Mouse (Mus musculus): ENCODE data around the gene Auts2. TPM values are rescaled to one million over a fixed set of nuclear protein-coding genes. Genes with fewer than 3 reads are reported as not detected.

The Auts2 gene
- polyA plus RNA-seq, 1 experiment from 2014 or later: 34.0 TPM

DNA sequence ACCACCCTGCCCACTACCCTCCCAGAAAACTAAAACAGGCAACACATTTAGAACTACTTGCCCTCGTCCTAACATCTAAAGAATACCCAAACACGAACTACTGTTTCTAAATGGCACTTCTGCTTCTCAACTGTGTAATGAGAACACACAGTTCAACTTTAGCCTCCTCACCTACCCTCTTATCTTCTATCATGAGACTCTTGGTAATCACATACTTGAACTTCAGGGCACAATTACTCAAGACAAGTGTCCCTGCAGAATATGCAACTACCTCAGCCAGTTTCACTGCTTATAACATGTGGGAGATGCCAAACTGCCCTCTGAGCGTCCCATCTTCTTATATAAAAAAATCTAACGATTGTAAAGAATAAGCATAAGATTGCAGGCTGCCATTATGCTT, 5.7 kb downstream of the Auts2 start:
- ATAC-seq (ENCODE audit: insufficient number of reproducible peaks, low FRiP score, low TSS enrichment, low read depth): no peak
- H3K4me1 ChIP-seq: peaks cover 22% of the 10 kb centered on the region
- no peaks in the 10 kb centered on the region for H3K27me3 ChIP-seq
- H3K36me3 ChIP-seq: no peaks in the 10 kb centered on the region
- H3K27ac ChIP-seq: no peak overlapping the region
- no peaks in the 10 kb centered on the region for H3K9me3 ChIP-seq
- H3K4me2 ChIP-seq: no peak overlapping the region
- 82% methylated on average over 4 of the region's 4 CpGs for WGBS
- H3K9ac ChIP-seq: no peak overlapping the region
- no peak overlapping the region for H3K4me3 ChIP-seq

DNA sequence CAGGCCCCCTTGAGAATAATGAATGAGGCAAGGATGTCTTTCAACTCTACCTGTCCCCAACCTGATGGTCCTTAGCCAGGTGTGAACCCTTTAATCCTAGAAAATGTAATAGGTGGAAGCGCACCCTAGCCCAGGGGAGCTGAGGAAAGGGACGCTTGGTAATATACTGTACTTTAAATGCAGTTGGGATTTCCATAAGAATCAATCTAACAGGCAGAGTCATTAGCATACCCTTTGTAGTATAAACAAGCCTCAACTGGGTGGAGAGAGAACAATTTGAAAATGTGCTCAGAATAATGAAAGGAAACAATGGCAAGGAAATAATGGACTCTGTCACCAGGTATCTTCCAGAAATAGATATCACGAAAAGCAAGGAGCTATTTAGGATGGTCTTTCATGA, 16.7 kb downstream of the Auts2 start:
- WGBS: 74% methylated on average over 3 of the region's 3 CpGs
- H3K9me3 ChIP-seq: no peaks in the 10 kb centered on the region
- no peak overlapping the region for H3K9ac ChIP-seq
- H3K4me3 ChIP-seq: no peak overlapping the region
- H3K4me1 ChIP-seq: peaks cover 19% of the 10 kb centered on the region
- H3K4me2 ChIP-seq: no peak overlapping the region
- H3K27me3 ChIP-seq: no peaks in the 10 kb centered on the region
- no peak for ATAC-seq (ENCODE audit: insufficient number of reproducible peaks, low FRiP score, low TSS enrichment, low read depth)
- H3K36me3 ChIP-seq: no peaks in the 10 kb centered on the region
- H3K27ac ChIP-seq: no peak overlapping the region

DNA sequence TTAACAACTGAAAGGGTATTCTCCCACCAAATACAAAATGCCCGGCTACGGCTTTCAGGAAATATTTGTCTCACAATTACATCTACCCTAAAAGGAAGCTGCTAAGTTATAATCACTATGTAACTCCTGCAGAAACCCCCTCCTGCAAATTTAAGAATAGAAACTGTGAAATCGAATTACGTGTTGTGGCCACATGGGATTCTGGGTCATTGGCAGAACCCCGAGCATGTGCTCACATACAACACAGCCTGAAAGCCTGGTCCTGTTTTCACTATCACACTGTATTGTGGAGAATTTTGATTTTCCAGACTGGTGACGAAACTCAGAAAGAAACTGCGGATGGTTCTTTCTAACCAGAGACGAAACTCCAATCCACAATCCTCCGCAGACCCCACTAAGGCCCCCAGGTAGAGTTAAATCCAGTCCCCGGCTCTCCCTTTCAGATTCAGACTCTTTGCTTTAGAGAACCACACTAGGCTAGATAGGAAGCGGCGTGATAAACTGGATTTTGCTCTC, 21.7 kb downstream of the Auts2 start:
- no peak overlapping the region for H3K27ac ChIP-seq
- no peak overlapping the region for H3K4me3 ChIP-seq
- 51% methylated on average over 12 of the region's 12 CpGs for WGBS
- H3K4me2 ChIP-seq: no peak overlapping the region
- no peaks in the 10 kb centered on the region for H3K27me3 ChIP-seq
- no peak for ATAC-seq (ENCODE audit: insufficient number of reproducible peaks, low FRiP score, low TSS enrichment, low read depth)
- no peaks in the 10 kb centered on the region for H3K36me3 ChIP-seq
- no peaks in the 10 kb centered on the region for H3K9me3 ChIP-seq
- no peak overlapping the region for H3K9ac ChIP-seq
- peaks cover 22% of the 10 kb centered on the region for H3K4me1 ChIP-seq

DNA sequence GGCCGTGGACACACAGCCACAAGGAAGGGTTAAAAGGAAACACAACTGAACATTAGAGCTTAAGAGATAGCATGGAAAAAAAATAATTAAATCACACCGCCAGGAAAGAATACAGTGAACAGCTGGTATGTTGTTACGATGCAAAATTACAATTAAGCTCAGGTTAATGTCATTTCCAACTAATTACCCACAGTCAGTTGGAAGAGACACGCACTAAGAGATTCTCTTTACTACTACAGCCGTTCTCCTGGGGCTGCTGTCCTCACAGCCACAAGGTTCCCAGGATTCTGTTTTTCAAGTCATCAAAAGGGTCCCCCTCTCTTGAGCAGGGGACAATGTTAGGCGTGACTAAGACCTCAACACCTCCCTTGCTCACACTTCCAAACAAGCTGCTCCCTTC, 25.3 kb downstream of the Auts2 start:
- H3K4me3 ChIP-seq: no peak overlapping the region
- peaks cover 21% of the 10 kb centered on the region for H3K4me1 ChIP-seq
- no peak overlapping the region for H3K27ac ChIP-seq
- H3K4me2 ChIP-seq: no peak overlapping the region
- WGBS: 58% methylated on average over 6 of the region's 6 CpGs
- no peaks in the 10 kb centered on the region for H3K27me3 ChIP-seq
- H3K9ac ChIP-seq: no peak overlapping the region
- H3K9me3 ChIP-seq: no peaks in the 10 kb centered on the region
- no peaks in the 10 kb centered on the region for H3K36me3 ChIP-seq
- ATAC-seq (ENCODE audit: insufficient number of reproducible peaks, low FRiP score, low TSS enrichment, low read depth): no peak

DNA sequence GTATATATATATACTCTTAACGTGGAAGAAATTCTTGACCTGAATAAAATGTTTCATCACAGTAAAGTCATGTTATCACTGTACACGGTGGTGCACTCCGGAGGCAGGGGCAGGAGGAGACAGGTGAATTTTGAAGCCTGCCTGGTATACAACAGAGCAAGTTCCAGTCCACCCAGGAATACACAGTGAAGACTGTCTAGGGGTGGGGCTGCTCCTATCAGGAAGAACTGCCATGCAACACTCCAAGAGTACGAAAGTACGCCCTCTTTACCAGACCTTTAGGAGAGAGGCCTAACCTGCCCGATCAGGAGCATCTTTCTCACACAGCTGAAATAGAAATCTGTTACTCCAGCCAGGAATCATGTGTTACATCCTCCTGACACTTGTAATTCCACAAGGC, 28.6 kb downstream of the Auts2 start:
- Histone ChIP-seq H3K27ac (no peak overlapping the region), H3K36me3 (no peaks in the 10 kb centered on the region), H3K27me3 (no peaks in the 10 kb centered on the region), H3K4me2 (no peak overlapping the region), H3K4me3 (no peak overlapping the region), H3K4me1 (peaks cover 14% of the 10 kb centered on the region), H3K9me3 (no peaks in the 10 kb centered on the region), H3K9ac (no peak overlapping the region)
- WGBS: 86% methylated on average over 6 of the region's 6 CpGs
- ATAC-seq (ENCODE audit: insufficient number of reproducible peaks, low FRiP score, low TSS enrichment, low read depth): no peak

DNA sequence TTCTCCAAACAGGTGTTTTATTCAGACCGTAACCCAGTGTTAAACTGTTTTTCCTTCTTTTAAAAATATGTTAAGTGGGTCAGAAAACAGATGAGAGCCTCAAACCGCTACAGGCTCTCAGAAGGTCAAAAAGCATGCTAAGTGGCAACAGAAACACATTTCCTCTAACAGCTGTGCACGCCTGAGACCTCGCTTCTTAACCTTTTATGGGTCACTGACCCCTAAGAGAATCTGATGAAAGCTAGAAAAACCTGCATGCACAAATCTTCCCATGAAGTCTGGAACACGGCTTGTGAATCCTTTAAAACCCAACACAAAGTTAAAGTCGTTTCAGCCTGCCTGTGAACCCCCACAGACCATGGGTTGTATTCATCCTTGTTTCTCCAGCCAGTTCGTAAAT, 29.9 kb downstream of the Auts2 start:
- H3K4me2 ChIP-seq: no peak overlapping the region
- 49% methylated on average over 7 of the region's 7 CpGs for WGBS
- peaks cover 17% of the 10 kb centered on the region for H3K4me1 ChIP-seq
- no peaks in the 10 kb centered on the region for H3K36me3 ChIP-seq
- H3K27me3 ChIP-seq: no peaks in the 10 kb centered on the region
- H3K4me3 ChIP-seq: no peak overlapping the region
- H3K9ac ChIP-seq: no peak overlapping the region
- no peak overlapping the region for H3K27ac ChIP-seq
- H3K9me3 ChIP-seq: no peaks in the 10 kb centered on the region
- ATAC-seq (ENCODE audit: insufficient number of reproducible peaks, low FRiP score, low TSS enrichment, low read depth): no peak

DNA sequence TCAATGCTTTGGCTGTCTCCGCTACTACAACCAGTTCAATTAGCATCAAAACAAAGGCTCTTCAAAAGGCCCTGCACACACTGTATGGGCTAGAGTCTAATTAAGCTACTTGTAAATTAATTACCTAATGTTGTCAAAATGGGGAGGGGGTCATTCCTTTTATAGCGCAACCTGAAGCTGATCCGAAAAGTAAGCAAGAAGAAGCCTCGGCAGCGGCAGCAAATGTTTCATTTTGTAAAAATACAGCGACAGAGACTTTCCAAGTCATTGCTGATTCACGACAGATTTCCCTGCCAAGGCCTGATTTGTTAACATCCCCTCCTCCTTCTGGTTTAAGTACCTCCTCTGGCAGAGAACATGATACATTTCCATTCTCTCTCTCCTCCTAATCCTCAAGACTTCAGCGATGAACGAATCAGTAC, 33.7 kb downstream of the Auts2 start:
- no peak overlapping the region for H3K4me2 ChIP-seq
- 36% methylated on average over 9 of the region's 9 CpGs for WGBS
- no peak overlapping the region for H3K4me3 ChIP-seq
- no peaks in the 10 kb centered on the region for H3K27me3 ChIP-seq
- no peak overlapping the region for H3K9ac ChIP-seq
- peaks cover 14% of the 10 kb centered on the region for H3K4me1 ChIP-seq
- no peaks in the 10 kb centered on the region for H3K9me3 ChIP-seq
- no peak for ATAC-seq (ENCODE audit: insufficient number of reproducible peaks, low FRiP score, low TSS enrichment, low read depth)
- H3K36me3 ChIP-seq: no peaks in the 10 kb centered on the region
- H3K27ac ChIP-seq: no peak overlapping the region

DNA sequence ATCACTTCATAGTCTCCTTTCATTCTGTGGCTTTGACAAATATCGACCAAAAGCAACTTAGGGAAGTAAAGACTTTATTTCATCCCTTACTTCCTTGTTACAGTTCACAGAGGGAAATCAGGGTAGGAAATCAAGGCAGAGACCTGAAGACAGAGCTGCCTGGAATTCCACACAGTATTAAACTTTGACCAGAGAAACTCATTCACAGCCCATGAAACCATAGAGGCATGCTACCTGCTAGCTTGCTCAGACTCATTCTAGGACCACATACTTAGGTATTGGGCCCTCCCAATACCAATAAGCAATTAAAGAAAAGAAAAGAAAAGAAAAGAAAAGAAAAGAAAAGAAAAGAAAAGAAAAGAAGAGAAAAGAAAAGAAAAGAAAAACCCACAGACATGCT, 38.3 kb downstream of the Auts2 start:
- H3K9me3 ChIP-seq: no peaks in the 10 kb centered on the region
- no peak overlapping the region for H3K27ac ChIP-seq
- no peak overlapping the region for H3K4me2 ChIP-seq
- ATAC-seq (ENCODE audit: insufficient number of reproducible peaks, low FRiP score, low TSS enrichment, low read depth): no peak
- no peak overlapping the region for H3K9ac ChIP-seq
- no peak overlapping the region for H3K4me3 ChIP-seq
- H3K27me3 ChIP-seq: no peaks in the 10 kb centered on the region
- peaks cover 21% of the 10 kb centered on the region for H3K4me1 ChIP-seq
- WGBS: 94% methylated on average over 1 of the region's 1 CpGs
- H3K36me3 ChIP-seq: no peaks in the 10 kb centered on the region

DNA sequence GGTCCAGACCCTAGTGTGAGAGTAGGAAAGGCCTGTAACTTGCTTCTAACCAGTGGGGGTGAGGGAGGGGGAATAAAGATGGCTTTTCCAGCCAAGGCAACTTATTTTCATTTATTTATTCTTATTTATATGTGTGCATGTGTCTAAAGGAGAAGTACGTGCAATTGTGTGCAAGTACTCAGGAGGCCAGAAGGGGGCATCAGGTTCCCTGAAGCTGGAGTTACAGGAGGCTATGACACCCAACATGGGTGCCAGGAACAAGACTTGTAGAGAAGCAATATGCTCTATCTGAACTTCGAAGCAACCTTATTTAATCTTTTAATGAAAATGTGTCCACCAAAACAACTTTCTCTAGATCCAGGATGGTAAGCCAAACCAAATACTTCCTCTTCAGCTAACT, 39.7 kb downstream of the Auts2 start:
- ATAC-seq (ENCODE audit: insufficient number of reproducible peaks, low FRiP score, low TSS enrichment, low read depth): no peak
- Histone ChIP-seq H3K9ac (no peak overlapping the region), H3K9me3 (no peaks in the 10 kb centered on the region), H3K27ac (no peak overlapping the region), H3K36me3 (no peaks in the 10 kb centered on the region), H3K4me2 (no peak overlapping the region), H3K27me3 (no peaks in the 10 kb centered on the region), H3K4me1 (peaks cover 16% of the 10 kb centered on the region), H3K4me3 (no peak overlapping the region)
- 94% methylated on average over 2 of the region's 2 CpGs for WGBS

DNA sequence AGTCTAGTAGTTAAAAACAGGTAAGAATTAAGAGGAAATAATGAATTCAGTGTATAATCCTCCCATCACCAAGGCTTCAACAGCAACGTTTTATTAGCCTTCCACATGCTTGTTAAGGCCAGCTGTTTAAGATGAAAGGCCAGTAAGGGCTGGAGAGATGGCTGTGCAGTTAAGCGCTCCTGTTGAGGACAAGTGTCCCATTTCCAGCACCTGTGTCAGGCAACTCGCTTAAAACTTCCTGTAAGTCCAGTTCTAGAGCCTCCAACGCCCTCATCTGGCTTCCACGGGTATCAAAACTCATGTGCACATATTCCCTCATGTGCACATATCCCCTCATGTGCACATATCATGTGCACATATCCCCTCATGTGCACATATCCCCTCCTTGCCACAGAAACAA, 41.1 kb downstream of the Auts2 start:
- 15% methylated on average over 5 of the region's 5 CpGs for WGBS
- no peaks in the 10 kb centered on the region for H3K36me3 ChIP-seq
- H3K4me1 ChIP-seq: peaks cover 14% of the 10 kb centered on the region
- no peak overlapping the region for H3K4me2 ChIP-seq
- no peaks in the 10 kb centered on the region for H3K9me3 ChIP-seq
- ATAC-seq (ENCODE audit: insufficient number of reproducible peaks, low FRiP score, low TSS enrichment, low read depth): no peak
- H3K9ac ChIP-seq: no peak overlapping the region
- H3K4me3 ChIP-seq: no peak overlapping the region
- no peak overlapping the region for H3K27ac ChIP-seq
- no peaks in the 10 kb centered on the region for H3K27me3 ChIP-seq

DNA sequence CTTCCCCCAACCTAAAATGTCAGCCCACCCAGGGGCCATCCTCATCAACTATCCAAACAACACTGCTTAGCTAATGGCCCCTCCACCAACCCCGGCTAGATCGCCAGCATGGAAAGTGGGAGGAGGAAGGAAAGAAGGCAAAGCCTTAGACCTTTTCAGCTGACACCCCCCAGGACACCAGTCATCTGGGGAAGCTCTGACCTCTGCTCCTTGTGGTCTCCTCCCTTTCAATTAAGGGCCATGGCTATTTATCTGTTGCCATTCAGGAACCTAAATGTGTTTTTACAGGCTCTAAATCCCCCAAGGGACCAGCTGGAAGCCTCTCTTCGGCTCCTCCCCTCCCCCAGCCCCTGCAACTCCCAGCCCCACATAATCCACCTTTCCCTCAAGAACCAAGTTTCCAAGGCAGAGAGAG, 42.3 kb downstream of the Auts2 start:
- no peaks in the 10 kb centered on the region for H3K36me3 ChIP-seq
- no peak for ATAC-seq (ENCODE audit: insufficient number of reproducible peaks, low FRiP score, low TSS enrichment, low read depth)
- peaks cover 14% of the 10 kb centered on the region for H3K4me1 ChIP-seq
- H3K27me3 ChIP-seq: no peaks in the 10 kb centered on the region
- no peak overlapping the region for H3K4me2 ChIP-seq
- WGBS: 16% methylated on average over 3 of the region's 3 CpGs
- no peaks in the 10 kb centered on the region for H3K9me3 ChIP-seq
- no peak overlapping the region for H3K4me3 ChIP-seq
- H3K27ac ChIP-seq: no peak overlapping the region
- H3K9ac ChIP-seq: no peak overlapping the region

DNA sequence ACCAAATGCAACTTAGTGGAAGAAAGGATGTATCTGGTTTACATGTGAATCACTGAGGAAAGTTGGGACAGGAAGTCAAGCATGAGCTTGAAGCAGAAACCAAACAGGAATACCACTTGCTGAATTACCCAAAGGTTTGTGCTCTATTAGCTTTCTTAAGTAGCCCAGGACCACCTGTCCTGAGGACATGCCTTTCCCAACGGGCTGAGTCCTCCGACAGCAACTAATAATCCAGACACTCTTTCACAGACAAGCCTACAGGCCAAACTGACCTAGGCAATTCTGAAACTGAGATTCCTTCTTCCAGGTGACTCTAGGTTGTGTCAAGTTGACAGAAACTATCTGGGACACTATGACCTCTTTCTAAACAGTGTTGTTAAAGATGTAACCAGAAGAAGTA, 44.2 kb downstream of the Auts2 start:
- Histone ChIP-seq H3K9me3 (no peaks in the 10 kb centered on the region), H3K4me2 (no peak overlapping the region), H3K27ac (no peak overlapping the region), H3K9ac (no peak overlapping the region), H3K4me1 (peaks cover 14% of the 10 kb centered on the region), H3K27me3 (no peaks in the 10 kb centered on the region), H3K4me3 (no peak overlapping the region), H3K36me3 (no peaks in the 10 kb centered on the region)
- ATAC-seq (ENCODE audit: insufficient number of reproducible peaks, low FRiP score, low TSS enrichment, low read depth): no peak
- 57% methylated on average over 2 of the region's 2 CpGs for WGBS

DNA sequence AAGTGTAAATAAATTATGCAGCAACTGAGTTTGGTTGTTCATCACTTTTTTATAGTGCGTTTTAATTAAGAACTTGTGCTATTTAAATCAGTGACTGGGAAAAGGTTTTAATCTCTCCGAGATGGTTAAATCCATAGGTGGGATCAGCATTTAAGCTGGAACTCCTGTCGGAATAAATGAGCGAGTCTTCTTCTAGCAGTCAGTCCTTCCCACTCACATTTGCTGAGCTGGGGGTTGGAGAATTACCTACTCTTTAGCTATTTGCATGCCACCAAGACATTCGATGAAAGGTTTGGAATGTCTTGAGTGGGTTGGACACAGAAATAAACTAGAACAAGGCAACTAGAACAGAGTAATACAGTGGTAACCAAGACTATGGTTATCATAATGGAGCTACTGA, 45.1 kb downstream of the Auts2 start:
- Histone ChIP-seq H3K27ac (no peak overlapping the region), H3K4me2 (no peak overlapping the region), H3K4me1 (peaks cover 14% of the 10 kb centered on the region), H3K9ac (no peak overlapping the region), H3K36me3 (no peaks in the 10 kb centered on the region), H3K9me3 (no peaks in the 10 kb centered on the region), H3K4me3 (no peak overlapping the region), H3K27me3 (no peaks in the 10 kb centered on the region)
- no peak for ATAC-seq (ENCODE audit: insufficient number of reproducible peaks, low FRiP score, low TSS enrichment, low read depth)
- WGBS: 75% methylated on average over 5 of the region's 5 CpGs

Data from limb, embryonic 15.5 days (tissue).